Mouse (Mus musculus) midbrain, embryonic 11.5 days (tissue): ENCODE data around the gene Asic5. TPM values are rescaled to one million over a fixed set of nuclear protein-coding genes. Genes with fewer than 3 reads are reported as not detected.

Experiments
- ATAC-seq: fragments of 200-750 bp; cut with Nextera tagmentation; 2 replicates; pipeline ENCODE4 v1.8.0; 2017; ENCODE audit warnings: moderate TSS enrichment, moderate library complexity; ENCODE audit not compliant: low FRiP score
- DNase-seq: peaks from one replicate; pipeline ENCODE4 v3.0.0; 2015; ENCODE audit warnings: low spot score; ENCODE audit errors: missing footprints
- H3K27ac ChIP-seq: fragments of 300-500 bp; sonication (generic); 2 replicates; pipeline ENCODE4 v1.5.1; 2014; ENCODE audit warnings: low read depth, low read length
- H3K27me3 ChIP-seq: fragments of 300-500 bp; sonication (generic); 2 replicates; pipeline ENCODE4 v1.6.1; 2014; ENCODE audit warnings: mild to moderate bottlenecking, low read length, moderate library complexity, mixed read lengths; ENCODE audit not compliant: control insufficient read depth, insufficient read depth
- H3K36me3 ChIP-seq: fragments of 300-500 bp; sonication (generic); 2 replicates; pipeline ENCODE4 v1.6.1; 2014; ENCODE audit warnings: mild to moderate bottlenecking, low read length, moderate library complexity, mixed read lengths; ENCODE audit not compliant: control insufficient read depth, insufficient read depth
- H3K4me1 ChIP-seq: fragments of 300-500 bp; sonication (generic); 2 replicates; pipeline ENCODE4 v1.6.1; 2014; ENCODE audit warnings: low read length; ENCODE audit not compliant: control insufficient read depth, insufficient read depth
- H3K4me2 ChIP-seq: fragments of 300-500 bp; sonication (generic); 2 replicates; pipeline ENCODE4 v1.6.1; 2014; ENCODE audit warnings: mild to moderate bottlenecking, moderate library complexity
- H3K4me3 ChIP-seq: fragments of 300-500 bp; sonication (generic); 2 replicates; pipeline ENCODE4 v1.5.1; 2014; ENCODE audit warnings: low read depth, low read length
- H3K9ac ChIP-seq: fragments of 300-500 bp; sonication (generic); 2 replicates; pipeline ENCODE4 v1.6.1; 2014; ENCODE audit warnings: low read length
- H3K9me3 ChIP-seq: fragments of 300-500 bp; sonication (generic); 2 replicates; pipeline ENCODE4 v1.6.1; 2016; ENCODE audit warnings: low read length; ENCODE audit not compliant: control insufficient read depth
- WGBS: fragments of 180-500 bp; shearing (Covaris S2); extraction: QIAGEN DNeasy Blood & Tissue Kit; methylation state at CpG from one replicate; pipeline ENCODE4 v1.1.7; 2014; 5-methylcytosine and 5-hydroxymethylcytosine counted together
- polyA plus RNA-seq: library from polyadenylated mRNA; unstranded; fragments of >200 nt; fragmentation: Nextera tagmentation; extraction: Ambion mirVana; gene quantifications from 2 replicates; pipeline ENCODE4 v1.2.1, GENCODE M21; 2014

Asic5 gene
- polyA plus RNA-seq, 1 experiment from 2014 or later: not detected

GRCm38 (mm10) chr3:81987628-81988027, 5.5 kb downstream of the Asic5 start:
- H3K9ac ChIP-seq: no peak overlapping the region
- 92% methylated on average over 3 of the region's 3 CpGs for WGBS
- no peaks in the 10 kb centered on the region for H3K36me3 ChIP-seq
- DNase-seq (no peak), ATAC-seq (no peak)
- H3K4me2 ChIP-seq: no peak overlapping the region
- no peaks in the 10 kb centered on the region for H3K4me1 ChIP-seq
- no peak overlapping the region for H3K27ac ChIP-seq
- H3K4me3 ChIP-seq: no peak overlapping the region
- no peaks in the 10 kb centered on the region for H3K9me3 ChIP-seq
- no peaks in the 10 kb centered on the region for H3K27me3 ChIP-seq

GRCm38 (mm10) chr3:81989692-81990141, 7.6 kb downstream of the Asic5 start:
- 53% methylated on average over 2 of the region's 2 CpGs for WGBS
- Histone ChIP-seq H3K36me3 (no peaks in the 10 kb centered on the region), H3K4me1 (no peaks in the 10 kb centered on the region), H3K4me3 (no peak overlapping the region), H3K4me2 (no peak overlapping the region), H3K27me3 (no peaks in the 10 kb centered on the region), H3K9me3 (no peaks in the 10 kb centered on the region), H3K27ac (no peak overlapping the region), H3K9ac (no peak overlapping the region)
- ATAC-seq (no peak), DNase-seq (peak; percentile 23)

GRCm38 (mm10) chr3:81990531-81990930, 8.4 kb downstream of the Asic5 start:
- WGBS: 76% methylated on average over 3 of the region's 3 CpGs

DNA sequence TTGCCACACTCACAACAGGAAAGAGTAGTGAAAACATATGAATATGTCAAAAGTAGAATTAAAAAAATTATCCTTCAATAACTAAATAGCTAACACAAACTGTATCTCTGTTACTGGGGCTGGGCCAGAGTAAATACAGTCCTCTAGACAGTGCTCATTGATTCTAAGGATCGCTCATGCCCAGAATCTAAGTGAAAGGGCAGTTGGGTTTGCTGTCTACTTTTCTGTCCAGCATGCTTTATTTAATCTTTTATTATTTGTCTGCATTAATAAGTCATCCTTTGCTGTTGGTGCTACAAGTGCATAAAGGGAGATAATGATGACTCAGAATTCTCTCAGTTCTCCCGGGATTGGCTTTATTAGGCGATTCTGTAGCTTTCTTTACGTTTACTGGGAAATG, 13.3 kb downstream of the Asic5 start:
- no peak for ATAC-seq

More at GRCm38 (mm10) chr3:81990531-81990930, 8.4 kb downstream of the Asic5 start:
- no peak overlapping the region for H3K27ac ChIP-seq
- H3K9me3 ChIP-seq: no peaks in the 10 kb centered on the region
- H3K4me3 ChIP-seq: no peak overlapping the region
- H3K27me3 ChIP-seq: no peaks in the 10 kb centered on the region
- H3K36me3 ChIP-seq: no peaks in the 10 kb centered on the region
- H3K9ac ChIP-seq: no peak overlapping the region
- H3K4me1 ChIP-seq: no peaks in the 10 kb centered on the region
- DNase-seq (peak; percentile 44), ATAC-seq (no peak)
- no peak overlapping the region for H3K4me2 ChIP-seq

GRCm38 (mm10) chr3:81995988-81996387, 13.9 kb downstream of the Asic5 start:
- Histone ChIP-seq H3K9me3 (no peaks in the 10 kb centered on the region), H3K9ac (no peak overlapping the region), H3K4me2 (no peak overlapping the region), H3K4me3 (no peak overlapping the region), H3K27ac (no peak overlapping the region), H3K36me3 (no peaks in the 10 kb centered on the region), H3K27me3 (no peaks in the 10 kb centered on the region), H3K4me1 (no peaks in the 10 kb centered on the region)
- 0% methylated on average over 1 of the region's 1 CpGs for WGBS
- DNase-seq (peak; percentile 90), ATAC-seq (peak; percentile 73; the same call in 1 of the 2 replicates)

More for the DNA sequence above, 13.3 kb downstream of the Asic5 start:
- Histone ChIP-seq H3K9ac (no peak overlapping the region), H3K27ac (no peak overlapping the region), H3K4me3 (no peak overlapping the region), H3K9me3 (no peaks in the 10 kb centered on the region), H3K4me1 (no peaks in the 10 kb centered on the region), H3K27me3 (no peaks in the 10 kb centered on the region), H3K4me2 (no peak overlapping the region), H3K36me3 (no peaks in the 10 kb centered on the region)
- WGBS: 41% methylated on average over 4 of the region's 4 CpGs
- no peak for DNase-seq

GRCm38 (mm10) chr3:82007002-82007401, 24.9 kb downstream of the Asic5 start:
- Histone ChIP-seq H3K36me3 (no peaks in the 10 kb centered on the region), H3K27me3 (no peaks in the 10 kb centered on the region), H3K4me3 (no peak overlapping the region), H3K9me3 (no peaks in the 10 kb centered on the region), H3K4me1 (no peaks in the 10 kb centered on the region), H3K4me2 (no peak overlapping the region), H3K9ac (no peak overlapping the region), H3K27ac (no peak overlapping the region)
- 93% methylated on average over 1 of the region's 1 CpGs for WGBS
- no peak for ATAC-seq
- DNase-seq: no peak

DNA sequence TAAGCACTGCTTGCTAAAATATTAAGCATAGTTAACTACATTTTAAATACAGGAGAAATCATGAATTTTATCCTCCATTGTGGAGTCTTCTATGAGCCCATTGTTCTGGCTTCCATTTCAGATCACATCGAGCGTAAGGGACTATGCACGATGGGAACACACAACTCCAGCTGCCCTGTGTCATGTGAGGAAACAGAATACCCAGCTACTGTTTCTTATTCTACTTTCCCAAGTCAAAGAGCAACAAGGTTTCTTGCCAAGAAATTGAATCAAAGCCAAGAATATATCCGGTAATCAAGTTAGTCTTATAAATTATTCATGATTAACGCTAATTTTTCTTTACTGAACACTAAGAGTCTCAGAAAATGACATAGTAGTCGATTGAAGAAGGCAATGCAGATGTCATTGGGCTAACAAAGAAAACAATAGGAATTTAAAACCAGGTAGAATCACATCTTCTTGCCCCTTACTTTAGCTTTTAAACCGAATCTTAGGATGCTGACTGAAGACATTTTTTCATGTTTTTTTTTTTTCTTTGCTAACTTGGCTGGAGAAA, 32.1 kb downstream of the Asic5 start:
- Histone ChIP-seq H3K9me3 (no peaks in the 10 kb centered on the region), H3K4me3 (no peak overlapping the region), H3K27ac (no peak overlapping the region), H3K4me1 (no peaks in the 10 kb centered on the region), H3K4me2 (no peak overlapping the region), H3K36me3 (no peaks in the 10 kb centered on the region), H3K27me3 (no peaks in the 10 kb centered on the region), H3K9ac (no peak overlapping the region)
- WGBS: 74% methylated on average over 7 of the region's 7 CpGs
- ATAC-seq: no peak
- no peak for DNase-seq

DNA sequence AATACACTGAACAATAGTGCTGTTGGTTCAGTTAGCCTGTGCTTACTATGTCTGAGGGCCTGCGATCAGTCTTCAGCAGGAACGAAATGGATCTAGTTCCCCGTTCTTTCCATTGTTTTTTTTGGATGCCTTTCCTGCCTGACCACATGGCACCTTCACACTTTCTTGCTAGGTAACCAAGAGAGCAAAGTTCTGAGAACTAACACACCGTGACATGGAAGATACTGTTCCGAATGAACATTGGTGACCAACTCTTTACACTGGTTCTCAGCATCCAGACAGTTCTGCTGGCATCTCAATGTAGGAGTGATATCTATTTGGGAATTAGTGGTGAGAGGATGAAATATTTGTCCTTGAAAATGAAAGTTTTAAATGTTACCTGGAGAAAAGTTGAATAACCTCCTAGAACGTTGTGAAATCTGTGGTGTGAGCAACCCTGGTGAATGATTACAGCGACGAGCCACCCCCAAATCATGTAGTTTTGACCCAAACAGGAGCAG, 40.4 kb downstream of the Asic5 start:
- WGBS: 92% methylated on average over 8 of the region's 8 CpGs
- H3K27me3 ChIP-seq: no peaks in the 10 kb centered on the region

DNA sequence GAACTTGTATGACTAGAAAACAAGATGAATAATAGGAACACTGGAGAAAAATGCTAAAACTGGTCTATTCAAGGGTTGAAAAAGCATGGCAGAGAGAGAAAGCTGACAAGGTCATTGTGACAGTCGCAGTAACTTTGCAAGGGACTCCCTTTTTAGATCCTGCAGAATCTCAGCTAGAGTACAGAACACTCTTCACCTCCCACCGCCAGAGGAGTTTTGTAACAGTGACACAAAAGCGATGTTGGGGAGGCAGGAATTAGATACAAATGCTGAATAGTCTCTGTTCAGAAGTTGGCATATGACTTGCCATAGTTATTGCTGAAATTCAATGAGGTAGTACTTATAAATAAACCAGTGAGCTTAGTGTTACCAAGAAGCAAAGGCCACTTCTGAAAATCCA, 41.0 kb downstream of the Asic5 start:
- Histone ChIP-seq H3K9ac (no peak overlapping the region), H3K4me1 (no peaks in the 10 kb centered on the region), H3K4me2 (no peak overlapping the region), H3K27me3 (no peaks in the 10 kb centered on the region), H3K4me3 (no peak overlapping the region), H3K36me3 (no peaks in the 10 kb centered on the region), H3K9me3 (no peaks in the 10 kb centered on the region), H3K27ac (no peak overlapping the region)
- no peak for ATAC-seq
- WGBS: 83% methylated on average over 3 of the region's 3 CpGs
- DNase-seq: no peak

More for the DNA sequence above, 40.4 kb downstream of the Asic5 start:
- ATAC-seq: no peak
- DNase-seq: no peak
- no peaks in the 10 kb centered on the region for H3K4me1 ChIP-seq
- no peak overlapping the region for H3K4me3 ChIP-seq
- no peak overlapping the region for H3K27ac ChIP-seq
- no peaks in the 10 kb centered on the region for H3K9me3 ChIP-seq
- no peaks in the 10 kb centered on the region for H3K36me3 ChIP-seq
- H3K4me2 ChIP-seq: no peak overlapping the region
- no peak overlapping the region for H3K9ac ChIP-seq
